Mouse (Mus musculus): ENCODE results near the gene Olfr91. TPM values are rescaled to one million over a fixed set of nuclear protein-coding genes. Genes with fewer than 3 reads are reported as not detected.

The Olfr91 gene
- polyA plus RNA-seq, 1 experiment from 2014 or later = 0.13 TPM

- no peak for DNase-seq (ENCODE audit: low spot score)
- Histone ChIP-seq H3K4me1 (replicated peaks; ENCODE audit: control insufficient read depth, insufficient read depth, low read length) (peaks cover 2% of the 10 kb centered on the region; the same call in 1 of the 2 replicates), H3K4me3 (ENCODE audit: low read depth, low read length) (no peak overlapping the region), H3K4me2 (ENCODE audit: low read depth, low read length, severe bottlenecking) (no peak overlapping the region), H3K36me3 (ENCODE audit: control insufficient read depth, insufficient read depth, low read length) (peaks cover 7% of the 10 kb centered on the region; the same call in 1 of the 2 replicates), H3K27me3 (ENCODE audit: control insufficient read depth, insufficient read depth, low read length) (no peaks in the 10 kb centered on the region), H3K9me3 (ENCODE audit: control insufficient read depth, low read length) (no peaks in the 10 kb centered on the region), H3K9ac (ENCODE audit: low read length) (no peak overlapping the region), H3K27ac (ENCODE audit: low read depth, low read length) (no peak overlapping the region)
- WGBS = 92% methylated on average over 8 of the region's 8 CpGs
- ATAC-seq (replicated peaks; ENCODE audit: low FRiP score) = no peak
Observed at GRCm38 (mm10) chr17:37070121-37070520, 28.0 kb downstream of the Olfr91 start.

DNA sequence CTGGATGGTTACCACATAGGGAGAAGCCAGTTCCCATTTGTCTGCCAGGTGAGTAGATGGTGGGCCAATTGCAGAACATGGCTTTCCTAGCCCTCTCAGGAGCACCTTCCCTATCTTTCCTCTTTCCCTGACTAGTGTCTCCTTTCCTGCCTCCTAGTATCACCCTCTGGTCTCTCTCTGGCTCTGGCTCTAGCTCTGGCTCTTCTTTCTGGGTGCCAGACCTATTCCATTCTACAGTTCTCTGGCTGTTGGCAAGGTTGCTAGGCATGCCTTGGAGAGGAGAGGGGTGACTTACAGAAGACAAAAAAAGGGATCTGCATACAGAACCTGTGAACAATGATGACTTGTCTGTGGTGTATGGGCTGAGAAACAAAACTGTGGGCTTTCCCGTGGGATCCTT is 30.2 kb downstream of the Olfr91 start:
- DNase-seq (ENCODE audit: low spot score) (no peak), ATAC-seq (replicated peaks; ENCODE audit: low FRiP score) (no peak)
- Histone ChIP-seq H3K9me3 (ENCODE audit: control insufficient read depth, low read length) (no peaks in the 10 kb centered on the region), H3K36me3 (ENCODE audit: control insufficient read depth, insufficient read depth, low read length) (peaks cover 7% of the 10 kb centered on the region; the same call in 1 of the 2 replicates), H3K27ac (ENCODE audit: low read depth, low read length) (no peak overlapping the region), H3K4me1 (replicated peaks; ENCODE audit: control insufficient read depth, insufficient read depth, low read length) (peaks cover 2% of the 10 kb centered on the region; the same call in 1 of the 2 replicates), H3K9ac (ENCODE audit: low read length) (no peak overlapping the region), H3K27me3 (ENCODE audit: control insufficient read depth, insufficient read depth, low read length) (no peaks in the 10 kb centered on the region), H3K4me3 (ENCODE audit: low read depth, low read length) (no peak overlapping the region), H3K4me2 (ENCODE audit: low read depth, low read length, severe bottlenecking) (no peak overlapping the region)
- 83% methylated on average over 1 of the region's 1 CpGs for WGBS

DNA sequence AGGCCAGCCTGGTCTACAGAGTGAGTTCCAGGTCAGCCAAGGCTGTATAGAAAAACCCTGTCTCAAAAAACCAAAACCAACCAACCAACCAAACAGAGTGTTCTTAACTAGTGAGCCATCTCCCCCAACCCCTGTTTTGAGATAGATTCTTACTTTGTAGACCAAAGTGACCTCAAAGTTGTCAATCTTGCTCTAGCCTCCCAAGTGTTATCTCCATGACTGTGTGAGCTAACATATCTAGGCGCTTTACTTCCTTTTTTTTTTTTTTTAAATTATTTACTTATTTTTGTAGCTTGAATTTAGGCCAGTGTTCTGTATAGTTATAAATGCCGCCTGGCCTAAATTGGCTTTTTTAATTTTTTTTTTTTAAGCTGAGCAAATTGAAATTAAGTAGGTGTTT is 32.1 kb downstream of the Olfr91 start:
- Histone ChIP-seq H3K27me3 (ENCODE audit: control insufficient read depth, insufficient read depth, low read length) (no peaks in the 10 kb centered on the region), H3K27ac (ENCODE audit: low read depth, low read length) (no peak overlapping the region), H3K9me3 (ENCODE audit: control insufficient read depth, low read length) (no peaks in the 10 kb centered on the region), H3K9ac (ENCODE audit: low read length) (no peak overlapping the region), H3K4me3 (ENCODE audit: low read depth, low read length) (no peak overlapping the region), H3K36me3 (ENCODE audit: control insufficient read depth, insufficient read depth, low read length) (peaks cover 7% of the 10 kb centered on the region; the same call in 1 of the 2 replicates), H3K4me1 (replicated peaks; ENCODE audit: control insufficient read depth, insufficient read depth, low read length) (0 out of 2 replicates have a peak, but pooled peaks cover 2% of the 10 kb centered on the region), H3K4me2 (ENCODE audit: low read depth, low read length, severe bottlenecking) (no peak overlapping the region)
- DNase-seq (ENCODE audit: low spot score) (no peak), ATAC-seq (replicated peaks; ENCODE audit: low FRiP score) (no peak)
- WGBS = 95% methylated on average over 2 of the region's 2 CpGs

DNA sequence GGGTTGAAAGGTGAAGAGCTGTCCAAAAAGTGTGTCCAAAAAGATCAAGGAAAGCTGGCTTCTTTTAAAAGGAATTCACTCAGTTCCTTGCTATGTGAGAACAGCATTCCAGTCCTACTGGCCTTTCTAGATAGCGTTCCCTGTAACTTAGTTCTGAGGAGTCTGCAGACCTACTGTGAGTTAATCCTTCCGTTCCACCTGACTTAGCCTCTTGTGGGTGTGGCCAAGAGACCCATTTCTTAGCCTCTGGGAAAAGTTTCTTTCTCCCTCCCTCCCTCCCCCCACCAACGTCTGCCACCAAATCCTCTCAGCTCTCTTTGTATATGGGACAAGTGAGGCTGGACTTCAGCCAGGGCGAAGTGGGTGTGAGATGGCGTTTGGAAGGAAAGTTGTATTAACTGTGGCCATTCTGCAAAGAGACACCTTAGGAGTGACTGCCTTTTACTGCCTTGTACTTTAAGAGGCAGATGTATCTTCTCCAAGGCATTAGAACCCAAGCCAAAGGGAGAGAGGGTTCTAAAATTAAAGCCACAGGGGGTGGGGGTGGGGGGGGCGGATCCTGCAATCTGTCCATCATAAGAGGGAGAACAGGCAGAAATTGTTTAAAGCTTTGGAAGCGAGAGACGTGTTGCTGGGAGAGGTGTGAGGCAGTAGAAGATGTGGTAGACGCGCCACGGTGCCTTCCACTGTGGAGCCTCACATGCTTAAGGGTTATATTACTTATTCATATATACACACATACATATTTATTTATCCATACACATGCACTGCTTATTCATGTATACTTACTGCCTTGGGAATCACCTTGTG is 34.2 kb downstream of the Olfr91 start:
- Histone ChIP-seq H3K36me3 (ENCODE audit: control insufficient read depth, insufficient read depth, low read length) (peaks cover 3% of the 10 kb centered on the region; the same call in 1 of the 2 replicates), H3K9me3 (ENCODE audit: control insufficient read depth, low read length) (no peaks in the 10 kb centered on the region), H3K27ac (ENCODE audit: low read depth, low read length) (no peak overlapping the region), H3K4me3 (ENCODE audit: low read depth, low read length) (no peak overlapping the region), H3K27me3 (ENCODE audit: control insufficient read depth, insufficient read depth, low read length) (no peaks in the 10 kb centered on the region), H3K4me2 (ENCODE audit: low read depth, low read length, severe bottlenecking) (no peak overlapping the region), H3K4me1 (replicated peaks; ENCODE audit: control insufficient read depth, insufficient read depth, low read length) (0 out of 2 replicates have a peak, but pooled peaks cover 2% of the 10 kb centered on the region), H3K9ac (ENCODE audit: low read length) (no peak overlapping the region)
- DNase-seq (ENCODE audit: low spot score) (no peak), ATAC-seq (replicated peaks; ENCODE audit: low FRiP score) (no peak)
- 59% methylated on average over 11 of the region's 11 CpGs for WGBS

- no peak overlapping the region for H3K4me3 ChIP-seq (ENCODE audit: low read depth, low read length)
- WGBS = 65% methylated on average over 10 of the region's 10 CpGs
- H3K4me2 ChIP-seq (ENCODE audit: low read depth, low read length, severe bottlenecking) = no peak overlapping the region
- H3K27ac ChIP-seq (ENCODE audit: low read depth, low read length) = no peak overlapping the region
- 0 out of 2 replicates have a peak, but pooled peaks cover 2% of the 10 kb centered on the region for H3K4me1 ChIP-seq (replicated peaks; ENCODE audit: control insufficient read depth, insufficient read depth, low read length)
- DNase-seq (ENCODE audit: low spot score) (no peak), ATAC-seq (replicated peaks; ENCODE audit: low FRiP score) (no peak)
- no peak overlapping the region for H3K9ac ChIP-seq (ENCODE audit: low read length)
- no peaks in the 10 kb centered on the region for H3K9me3 ChIP-seq (ENCODE audit: control insufficient read depth, low read length)
- peaks cover 3% of the 10 kb centered on the region; the same call in 1 of the 2 replicates for H3K36me3 ChIP-seq (ENCODE audit: control insufficient read depth, insufficient read depth, low read length)
- H3K27me3 ChIP-seq (ENCODE audit: control insufficient read depth, insufficient read depth, low read length) = no peaks in the 10 kb centered on the region
Observed at GRCm38 (mm10) chr17:37063063-37063462, 35.0 kb downstream of the Olfr91 start.

DNA sequence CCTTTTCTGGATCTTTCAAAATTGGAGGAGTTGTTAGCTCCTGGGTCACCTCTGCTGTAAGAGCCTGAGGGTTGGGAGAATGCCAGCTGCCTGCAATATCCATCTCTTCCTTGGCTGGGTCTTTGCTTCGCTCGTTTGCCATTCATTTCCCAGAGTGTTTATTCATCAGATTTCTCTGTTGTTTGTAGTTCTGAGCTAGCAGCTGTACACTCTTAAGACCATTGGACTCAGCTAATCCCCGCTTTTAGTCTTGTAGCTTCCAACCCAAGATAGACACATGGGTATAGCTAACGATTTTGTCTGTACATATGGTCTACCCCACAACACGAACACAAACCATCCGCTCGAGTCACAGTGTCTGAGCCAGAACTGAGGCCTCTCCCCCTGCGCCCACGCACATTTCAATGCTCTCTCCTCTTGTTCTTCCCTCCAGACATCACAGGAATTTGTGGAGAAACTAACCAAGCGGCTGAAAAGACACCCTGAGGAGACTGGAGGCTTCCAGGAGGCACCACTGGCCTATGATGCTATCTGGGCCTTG is 35.9 kb downstream of the Olfr91 start:
- Histone ChIP-seq H3K4me2 (ENCODE audit: low read depth, low read length, severe bottlenecking) (no peak overlapping the region), H3K4me1 (replicated peaks; ENCODE audit: control insufficient read depth, insufficient read depth, low read length) (0 out of 2 replicates have a peak, but pooled peaks cover 2% of the 10 kb centered on the region), H3K27ac (ENCODE audit: low read depth, low read length) (no peak overlapping the region), H3K9me3 (ENCODE audit: control insufficient read depth, low read length) (no peaks in the 10 kb centered on the region), H3K27me3 (ENCODE audit: control insufficient read depth, insufficient read depth, low read length) (no peaks in the 10 kb centered on the region), H3K4me3 (ENCODE audit: low read depth, low read length) (no peak overlapping the region), H3K9ac (ENCODE audit: low read length) (no peak overlapping the region), H3K36me3 (ENCODE audit: control insufficient read depth, insufficient read depth, low read length) (peaks cover 3% of the 10 kb centered on the region; the same call in 1 of the 2 replicates)
- ATAC-seq (replicated peaks; ENCODE audit: low FRiP score) (no peak), DNase-seq (ENCODE audit: low spot score) (no peak)
- 77% methylated on average over 10 of the region's 10 CpGs for WGBS

DNA sequence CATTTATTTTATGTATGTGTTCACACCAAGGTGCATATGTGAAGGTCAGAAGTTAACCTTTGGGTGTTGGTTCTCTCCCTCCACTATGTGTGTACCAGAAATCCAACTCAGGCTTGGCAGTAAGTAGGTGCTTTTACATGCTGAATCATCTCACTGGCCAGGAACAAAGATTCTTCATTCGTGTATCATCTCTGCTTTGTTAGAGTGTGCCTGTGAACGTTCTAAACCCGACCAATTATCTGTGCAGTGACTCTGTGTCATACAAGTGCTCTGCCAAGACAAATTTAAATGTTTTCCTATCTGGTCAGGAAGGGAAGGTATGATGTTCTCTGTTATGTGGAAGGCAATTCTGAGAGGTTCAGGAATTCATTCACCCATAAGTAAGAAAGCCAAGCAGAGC is 36.6 kb downstream of the Olfr91 start:
- ATAC-seq (replicated peaks; ENCODE audit: low FRiP score) (no peak), DNase-seq (ENCODE audit: low spot score) (no peak)
- Histone ChIP-seq H3K4me1 (replicated peaks; ENCODE audit: control insufficient read depth, insufficient read depth, low read length) (0 out of 2 replicates have a peak, but pooled peaks cover 2% of the 10 kb centered on the region), H3K36me3 (ENCODE audit: control insufficient read depth, insufficient read depth, low read length) (peaks cover 2% of the 10 kb centered on the region; the same call in 1 of the 2 replicates), H3K9ac (ENCODE audit: low read length) (no peak overlapping the region), H3K4me3 (ENCODE audit: low read depth, low read length) (no peak overlapping the region), H3K4me2 (ENCODE audit: low read depth, low read length, severe bottlenecking) (no peak overlapping the region), H3K27me3 (ENCODE audit: control insufficient read depth, insufficient read depth, low read length) (no peaks in the 10 kb centered on the region), H3K27ac (ENCODE audit: low read depth, low read length) (no peak overlapping the region), H3K9me3 (ENCODE audit: control insufficient read depth, low read length) (no peaks in the 10 kb centered on the region)
- 50% methylated on average over 3 of the region's 3 CpGs for WGBS

DNA sequence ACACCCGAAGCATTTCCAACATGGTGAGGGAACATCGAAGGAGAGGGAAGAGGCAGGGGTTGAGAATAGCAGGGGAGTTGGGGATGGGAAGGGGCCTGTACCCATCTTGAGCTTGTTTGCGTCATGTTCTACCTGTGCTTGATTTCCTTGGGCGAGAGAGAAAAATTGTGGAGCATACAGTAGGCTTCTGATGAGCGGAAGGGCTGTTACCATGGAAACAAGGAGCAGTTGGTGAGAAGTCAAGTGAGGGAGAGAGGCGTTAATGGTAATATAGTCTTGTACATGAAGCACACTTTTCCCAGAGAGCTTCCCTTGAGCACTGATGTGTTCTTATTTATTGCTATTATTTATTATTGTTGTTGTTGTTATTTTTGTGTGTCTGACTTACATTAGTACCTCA is 41.1 kb downstream of the Olfr91 start:
- no peak overlapping the region for H3K9ac ChIP-seq (ENCODE audit: low read length)
- 94% methylated on average over 6 of the region's 6 CpGs for WGBS
- H3K36me3 ChIP-seq (ENCODE audit: control insufficient read depth, insufficient read depth, low read length) = no peaks in the 10 kb centered on the region; the same call in 1 of the 2 replicates
- H3K4me1 ChIP-seq (replicated peaks; ENCODE audit: control insufficient read depth, insufficient read depth, low read length) = 0 out of 2 replicates have a peak, but pooled peaks cover 2% of the 10 kb centered on the region
- no peak overlapping the region for H3K4me2 ChIP-seq (ENCODE audit: low read depth, low read length, severe bottlenecking)
- no peak overlapping the region for H3K27ac ChIP-seq (ENCODE audit: low read depth, low read length)
- no peak overlapping the region for H3K4me3 ChIP-seq (ENCODE audit: low read depth, low read length)
- DNase-seq (ENCODE audit: low spot score) (no peak), ATAC-seq (replicated peaks; ENCODE audit: low FRiP score) (no peak)
- no peaks in the 10 kb centered on the region for H3K27me3 ChIP-seq (ENCODE audit: control insufficient read depth, insufficient read depth, low read length)
- no peaks in the 10 kb centered on the region for H3K9me3 ChIP-seq (ENCODE audit: control insufficient read depth, low read length)
